ENCODE assay signal across 9 mouse cellular contexts in the genomic region with DNA sequence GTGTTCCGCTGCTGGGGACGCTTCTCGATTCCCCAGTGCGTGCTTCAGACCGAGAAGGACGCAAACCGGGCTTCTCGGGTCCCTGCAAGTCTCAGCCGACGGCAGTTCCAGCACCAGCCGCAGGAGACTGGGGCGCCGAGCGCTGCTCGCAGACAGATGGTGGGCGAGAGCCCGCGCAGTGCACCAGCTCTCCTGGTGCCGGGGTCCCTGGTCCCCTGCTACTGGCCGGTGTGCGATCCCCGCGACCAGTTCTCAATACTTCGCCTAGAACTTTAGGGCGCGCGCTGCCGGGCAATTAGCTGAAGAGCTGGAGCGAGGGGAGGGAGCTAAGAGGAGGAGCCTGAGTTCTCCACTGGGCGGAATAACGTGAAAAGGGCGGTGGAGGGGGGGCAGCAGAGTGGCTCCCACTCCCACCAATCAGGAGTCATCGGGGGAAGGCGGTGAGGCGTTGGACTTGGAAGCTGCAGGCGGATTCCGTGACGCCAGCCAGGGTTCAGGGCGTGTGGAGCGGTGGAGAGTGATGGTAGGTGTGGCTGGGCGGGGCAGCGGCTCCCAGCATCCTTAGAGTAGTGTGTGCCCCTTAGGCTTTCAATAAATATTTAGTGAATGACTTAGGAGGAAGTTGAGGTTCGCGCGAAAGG. TPM values are rescaled to one million over a fixed set of nuclear protein-coding genes. Genes with fewer than 3 reads are reported as not detected.
A peak's percentile ranks its signal among the peaks of the same experiment; 100 is the strongest.
DNase-seq lines count a peak whose midpoint lies in the region; ATAC-seq and TF ChIP-seq lines count a peak whose summit lies in the region.
"Had no signal": no experiment of that assay in that cellular context is flagged by ENCODE, and none has a peak within 500 bp of the region (broad histone marks: within the 10 kb centered on the region; RNA-seq: fewer than 3 reads in every experiment).

TSS of gene Osbpl3 (minus strand) at position 373 of the 641 bp plus-strand sequence.

- H3K27ac ChIP-seq in bone marrow, adult 2 months (ENCODE audit: control insufficient read depth, insufficient read depth, low read depth, low read length, poor library complexity): peak within 1 kb of the TSS; percentile 1; the same call in 1 of the 2 replicates
- H3K27ac ChIP-seq in embryonic fibroblast, embryonic 13.5 days (ENCODE audit: insufficient read depth, low read length): peak within 1 kb of the TSS; percentile 38
- peak within 1 kb of the TSS; percentile 83 for H3K27ac ChIP-seq in kidney, embryonic 14.5 days (ENCODE audit: low read depth, low read length)
- H3K27ac ChIP-seq in limb, embryonic 15.5 days: peak within 1 kb of the TSS; percentile 90

- H3K4me3 ChIP-seq in bone marrow, adult 2 months (replicated peaks; ENCODE audit: control insufficient read depth, low read depth, low read length): peak within 1 kb of the TSS; percentile 45
- peak within 1 kb of the TSS; percentile 89 for H3K4me3 ChIP-seq in embryonic fibroblast, embryonic 13.5 days (ENCODE audit: insufficient read depth, low read length)
- peak within 1 kb of the TSS; percentile 77 for H3K4me3 ChIP-seq in kidney, embryonic 14.5 days (ENCODE audit: low read length)
- peak within 1 kb of the TSS; percentile 69 for H3K4me3 ChIP-seq in limb, embryonic 15.5 days

- peak within 1 kb of the TSS; percentile 97 for H3K4me2 ChIP-seq in kidney, embryonic 14.5 days (replicated peaks; ENCODE audit: low read depth, low read length)
- peak within 1 kb of the TSS; percentile 94 for H3K4me2 ChIP-seq in limb, embryonic 15.5 days

- H3K9ac ChIP-seq in kidney, embryonic 14.5 days (ENCODE audit: low read depth, low read length): peak within 1 kb of the TSS; percentile 77
- H3K9ac ChIP-seq in limb, embryonic 15.5 days: peak within 1 kb of the TSS; percentile 61

- no peaks in the 10 kb centered on the region for H3K27me3 ChIP-seq in kidney, embryonic 14.5 days (ENCODE audit: control insufficient read depth, insufficient read depth, low read length)
- H3K27me3 ChIP-seq in limb, embryonic 15.5 days: no peaks in the 10 kb centered on the region

- H3K36me3 ChIP-seq in kidney, embryonic 14.5 days (ENCODE audit: control insufficient read depth, insufficient read depth, low read length): no peaks in the 10 kb centered on the region
- H3K36me3 ChIP-seq in limb, embryonic 15.5 days: no peaks in the 10 kb centered on the region
- H3K36me3 ChIP-seq: G1E had no signal

- TF ChIP-seq POLR2A in bone marrow, adult 2 months (IDR thresholded peaks at IDR 0.05; ENCODE audit: borderline replicate concordance, control insufficient read depth, low read depth, low read length): no peak
- peak; percentile 69 for TF ChIP-seq POLR2A in embryonic fibroblast, embryonic 13.5 days (IDR thresholded peaks at IDR 0.05; ENCODE audit: low read depth, low read length)

- ATAC-seq in kidney, embryonic 14.5 days (ENCODE audit: low FRiP score, low TSS enrichment): peak; percentile 98
- peak; percentile 94 for ATAC-seq in limb, embryonic 15.5 days (ENCODE audit: insufficient number of reproducible peaks, low FRiP score, low TSS enrichment, low read depth)

- under 1% methylated on average over 45 of the region's 45 CpGs for WGBS in bone marrow, adult 2 months
- WGBS in kidney, embryonic 14.5 days: under 1% methylated on average over 45 of the region's 45 CpGs
- WGBS in limb, embryonic 15.5 days: under 1% methylated on average over 45 of the region's 45 CpGs

- H3K4me1 ChIP-seq in bone marrow, adult 2 months (ENCODE audit: control insufficient read depth, insufficient read depth, low read length): no peaks in the 10 kb centered on the region
- H3K4me1 ChIP-seq in embryonic fibroblast, embryonic 13.5 days (ENCODE audit: control insufficient read depth, insufficient read depth, low read length): peaks cover 14% of the 10 kb centered on the region; the same call in 1 of the 2 replicates
- peaks cover 27% of the 10 kb centered on the region; the same call in 1 of the 2 replicates for H3K4me1 ChIP-seq in kidney, embryonic 14.5 days (ENCODE audit: control insufficient read depth, insufficient read depth, low read length)
- peaks cover 31% of the 10 kb centered on the region for H3K4me1 ChIP-seq in limb, embryonic 15.5 days

- peak; percentile 99 for DNase-seq in 3T3-L1 (ENCODE audit: low read depth, low spot score)
- peak; percentile 88 to 90 for DNase-seq in heart, adult 9 months (ENCODE audit: low spot score in 2 of 2)
- DNase-seq in monocyte, adult 2 months (ENCODE audit: low read depth in 1 of 2, low spot score in 2 of 2): peak; percentile 50
- DNase-seq in spleen, postnatal 36 days (ENCODE audit: low spot score in 2 of 2): peak; percentile 48

- no peaks in the 10 kb centered on the region for H3K9me3 ChIP-seq in kidney, embryonic 14.5 days (ENCODE audit: control insufficient read depth, low read length)
- H3K9me3 ChIP-seq in limb, embryonic 15.5 days: no peaks in the 10 kb centered on the region
- H3K9me3 ChIP-seq: G1E had no signal

- TF ChIP-seq CTCF in bone marrow, adult 2 months (IDR thresholded peaks at IDR 0.05; ENCODE audit: control insufficient read depth, insufficient read depth, low read length): no peak
- TF ChIP-seq CTCF in embryonic fibroblast, embryonic 13.5 days (IDR thresholded peaks at IDR 0.05; ENCODE audit: borderline replicate concordance, insufficient read depth, low read length): no peak

RNA-seq across cellular contexts. Expression of gene Osbpl3, which starts in this region (rescaled TPM):
- polyA plus RNA-seq in bone marrow, adult 2 months (2011; ENCODE audit: insufficient read depth, insufficient read length, low replicate concordance, missing spikeins): 3.7 and 5.9 TPM in 2 replicates
- 18.0 and 20.9 TPM in 2 replicates for polyA plus RNA-seq in embryonic fibroblast, embryonic 13.5 days (2011; ENCODE audit: insufficient read length, low read depth, missing spikeins)
- polyA plus RNA-seq in kidney, embryonic 14.5 days (2014; fragmentation: Nextera tagmentation; extraction: Ambion mirVana): 11.4 and 17.0 TPM in 2 replicates
- 12.8 and 13.9 TPM in 2 replicates for polyA plus RNA-seq in limb, embryonic 15.5 days (2015; fragmentation: Nextera tagmentation; extraction: Ambion mirVana)
- polyA plus RNA-seq: G1E had no signal

Comparison
In these comparisons a context has a peak if more than half of its experiments do, and no peak if none do; other contexts are left out.
1. Peak in every context shown above with its lines: DNase-seq, ATAC-seq, H3K4me3 ChIP-seq and H3K27ac ChIP-seq.
2. DNase-seq: peak in every context shown above with its lines; median percentile 99 in 3T3-L1; 89 in heart, adult 9 months; 50 in monocyte, adult 2 months; 48 in spleen, postnatal 36 days.
3. H3K27ac ChIP-seq: peak in every context shown above with its lines; median percentile 90 in limb, embryonic 15.5 days; 83 in kidney, embryonic 14.5 days; 38 in embryonic fibroblast, embryonic 13.5 days; 1 in bone marrow, adult 2 months.